In the genomic region with DNA sequence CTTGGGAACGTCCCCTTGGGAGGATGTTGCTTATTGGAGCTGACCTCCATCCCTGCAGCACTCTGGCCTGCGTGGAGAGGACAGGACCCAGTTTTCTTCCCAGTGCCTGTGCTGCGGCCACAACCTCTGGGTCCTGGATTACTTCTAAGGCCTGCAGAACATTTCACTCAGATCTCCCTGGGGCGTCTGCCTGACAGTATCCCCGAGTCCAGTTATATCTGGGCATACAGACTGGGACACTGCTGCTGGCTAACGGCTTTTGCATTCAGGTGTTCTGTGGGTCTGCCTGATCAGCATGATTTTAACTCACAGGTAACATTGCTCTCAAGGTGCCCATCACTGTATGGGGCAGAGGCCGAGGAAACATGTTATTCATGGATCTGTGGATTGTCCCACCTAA, we compare ENCODE assay signal across 22 mouse cellular contexts. TPM values are rescaled to one million over a fixed set of nuclear protein-coding genes. Genes with fewer than 3 reads are reported as not detected.
DNase-seq lines count a peak whose midpoint lies in the region; ATAC-seq and TF ChIP-seq lines count a peak whose summit lies in the region.
"Had no signal": no experiment of that assay in that cellular context is flagged by ENCODE, and none has a peak within 500 bp of the region (broad histone marks: within the 10 kb centered on the region; RNA-seq: fewer than 3 reads in every experiment).

No protein-coding gene starts in this region.

- no peak overlapping the region for H3K9ac ChIP-seq in limb, embryonic 12.5 days (replicated peaks)
- H3K9ac ChIP-seq in embryonic facial prominence, embryonic 15.5 days = no peak overlapping the region
- H3K9ac ChIP-seq: heart, embryonic 12.5 days; hindbrain, embryonic 15.5 days had no signal

- H3K9me3 ChIP-seq in limb, embryonic 12.5 days = peaks cover 4% of the 10 kb centered on the region; the same call in 1 of the 2 replicates
- H3K9me3 ChIP-seq in limb, embryonic 10.5 days (replicated peaks) = no peaks in the 10 kb centered on the region
- no peaks in the 10 kb centered on the region; the same call in 1 of the 2 replicates for H3K9me3 ChIP-seq in embryonic facial prominence, embryonic 15.5 days (replicated peaks)
- H3K9me3 ChIP-seq: hindbrain, embryonic 15.5 days had no signal

- no peaks in the 10 kb centered on the region for H3K27me3 ChIP-seq in limb, embryonic 12.5 days
- H3K27me3 ChIP-seq in limb, embryonic 10.5 days (ENCODE audit: low read depth, poor library complexity, severe bottlenecking) = no peaks in the 10 kb centered on the region
- no peaks in the 10 kb centered on the region for H3K27me3 ChIP-seq in embryonic facial prominence, embryonic 15.5 days
- H3K27me3 ChIP-seq: CH12.LX; heart, embryonic 12.5 days; hindbrain, embryonic 15.5 days; Patski had no signal

- H3K4me3 ChIP-seq in gastrocnemius, adult 2 months = no peak overlapping the region
- no peak overlapping the region for H3K4me3 ChIP-seq in limb, embryonic 12.5 days (replicated peaks)
- no peak overlapping the region for H3K4me3 ChIP-seq in limb, embryonic 10.5 days
- H3K4me3 ChIP-seq in cortical plate, adult 2 months (ENCODE audit: insufficient read depth, low read length) = no peak overlapping the region
- H3K4me3 ChIP-seq in embryonic facial prominence, embryonic 15.5 days (replicated peaks) = no peak overlapping the region
- H3K4me3 ChIP-seq: erythroblast, embryonic 14.5 days; forebrain, embryonic 10.5 days; heart, embryonic 12.5 days; hindbrain, embryonic 15.5 days had no signal

- intact Hi-C loops in gastrocnemius, adult 2 months (cut with DNase I) = loop anchor here (5.0 kb wide), 1 partner anchor 50 kb away; a partner anchor contains a TSS

- H3K27ac ChIP-seq in gastrocnemius, adult 2 months = peak overlapping the region; percentile 58
- H3K27ac ChIP-seq in limb, embryonic 12.5 days = peak overlapping the region; percentile 41
- H3K27ac ChIP-seq in limb, embryonic 10.5 days = no peak overlapping the region
- H3K27ac ChIP-seq in cortical plate, adult 2 months (ENCODE audit: insufficient read depth, low read length) = peak overlapping the region; percentile 61
- H3K27ac ChIP-seq in embryonic facial prominence, embryonic 15.5 days (replicated peaks) = 0 out of 2 replicates have a peak overlapping the region, but pooled peaks have one; percentile 28
- H3K27ac ChIP-seq: forebrain, embryonic 10.5 days; hindbrain, embryonic 15.5 days had no signal

- ATAC-seq in limb, embryonic 12.5 days (ENCODE audit: insufficient number of reproducible peaks, insufficient read depth, low FRiP score, low TSS enrichment, low read depth) = no peak
- ATAC-seq in embryonic facial prominence, embryonic 15.5 days (ENCODE audit: insufficient number of reproducible peaks, low FRiP score, low TSS enrichment, low read depth) = no peak
- ATAC-seq: activated CD4-positive, CD25-positive, alpha-beta regulatory T cell, adult 4 months; forebrain, embryonic 14.5 days; intestine, postnatal 0 days; Patski had no signal

- no peak for TF ChIP-seq CTCF in gastrocnemius, adult 2 months (IDR thresholded peaks at IDR 0.05)
- TF ChIP-seq CTCF in cortical plate, adult 2 months (IDR thresholded peaks at IDR 0.05; ENCODE audit: extremely low read depth, insufficient read depth, low read length) = no peak

- WGBS in limb, embryonic 12.5 days = 85% methylated on average over 7 of the region's 7 CpGs
- WGBS in limb, embryonic 10.5 days = 92% methylated on average over 7 of the region's 7 CpGs
- whole genome bisulfite sequencing in embryonic facial prominence, embryonic 15.5 days = 75% methylated on average over 7 of the region's 7 CpGs

- no peak overlapping the region for H3K4me2 ChIP-seq in limb, embryonic 12.5 days
- H3K4me2 ChIP-seq in embryonic facial prominence, embryonic 15.5 days (replicated peaks) = no peak overlapping the region
- H3K4me2 ChIP-seq: heart, embryonic 12.5 days; hindbrain, embryonic 15.5 days had no signal

- peak; percentile 34 for DNase-seq in gastrocnemius, adult 2 months
- no peak for DNase-seq in gastrocnemius, postnatal 25 days
- DNase-seq in limb, embryonic 10.5 days (ENCODE audit: low spot score) = no peak
- DNase-seq in embryo, embryonic 9.5 days (ENCODE audit: extremely low spot score) = no peak
- DNase-seq: adrenal gland, adult 2 months; adrenal gland, postnatal 25 days; cerebellum, adult 8-10 months; cerebellum, postnatal 25 days; gastrocnemius, postnatal 10 days; heart, postnatal 36 days had no signal

- peaks cover 31% of the 10 kb centered on the region for H3K36me3 ChIP-seq in limb, embryonic 12.5 days
- H3K36me3 ChIP-seq in limb, embryonic 10.5 days = peaks cover 47% of the 10 kb centered on the region
- no peaks in the 10 kb centered on the region for H3K36me3 ChIP-seq in embryonic facial prominence, embryonic 15.5 days
- H3K36me3 ChIP-seq: heart, embryonic 12.5 days; hindbrain, embryonic 15.5 days had no signal

- peaks cover 40% of the 10 kb centered on the region for H3K4me1 ChIP-seq in limb, embryonic 12.5 days (replicated peaks)
- H3K4me1 ChIP-seq in limb, embryonic 10.5 days = peaks cover 12% of the 10 kb centered on the region
- H3K4me1 ChIP-seq in cortical plate, adult 2 months (ENCODE audit: control insufficient read depth, insufficient read depth, low read length) = no peaks in the 10 kb centered on the region
- peaks cover 32% of the 10 kb centered on the region for H3K4me1 ChIP-seq in embryonic facial prominence, embryonic 15.5 days
- H3K4me1 ChIP-seq: hindbrain, embryonic 15.5 days had no signal

- no peak for TF ChIP-seq POLR2A in cortical plate, adult 2 months (IDR thresholded peaks at IDR 0.05; ENCODE audit: extremely low read depth, insufficient read depth, low read length)

RNA-seq across cellular contexts. Expression of a gene that starts 52.0 kb away (rescaled TPM):
- total RNA-seq in gastrocnemius, adult 2 months (2021) = 10 to 100 TPM in 1 of 2 experiments, 1 to 10 TPM in 1; 7.0 to 11.7 TPM
- 10 to 100 TPM; 11.2 to 11.5 TPM for total RNA-seq in gastrocnemius, postnatal 25 days (2021)
- 16.1 and 17.7 TPM in 2 replicates for polyA plus RNA-seq in limb, embryonic 12.5 days (2016; fragmentation: Nextera tagmentation; extraction: Ambion mirVana)
- 13.3 and 14.2 TPM in 2 replicates for polyA plus RNA-seq in limb, embryonic 10.5 days (2016; fragmentation: Nextera tagmentation; extraction: Ambion mirVana)
- polyA plus RNA-seq in cortical plate, adult 2 months (2012; rRNA removed) = 5.4 and 7.4 TPM in 2 replicates
- 17.5 and 20.0 TPM in 2 replicates for polyA plus RNA-seq in embryonic facial prominence, embryonic 15.5 days (2015; fragmentation: Nextera tagmentation; extraction: Ambion mirVana)
